ENCODE assay signal across 7 mouse cellular contexts in the genomic region with DNA sequence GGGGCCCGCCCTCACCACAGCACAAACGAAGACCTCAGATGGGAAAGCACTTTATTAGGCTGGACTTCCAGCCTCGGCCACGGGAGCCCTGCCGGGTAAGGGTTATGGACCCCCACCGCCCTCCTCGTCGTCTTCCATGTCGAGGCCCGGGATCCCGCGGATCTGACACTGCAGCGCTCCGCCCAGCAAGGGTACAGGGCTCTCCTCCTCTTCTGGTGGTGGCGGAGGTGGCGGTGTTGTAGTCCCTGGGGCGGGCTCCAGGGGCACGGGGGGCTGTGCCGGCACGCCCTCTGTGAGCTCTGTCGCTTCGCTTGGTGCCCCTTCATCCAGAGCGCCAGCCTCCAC. TPM values are rescaled to one million over a fixed set of nuclear protein-coding genes. Genes with fewer than 3 reads are reported as not detected.
A peak's percentile ranks its signal among the peaks of the same experiment; 100 is the strongest.
DNase-seq lines count a peak whose midpoint lies in the region; ATAC-seq lines count a peak whose summit lies in the region.

No protein-coding gene starts in this region.

- no peaks in the 10 kb centered on the region for H3K9me3 ChIP-seq in neural tube, embryonic 11.5 days (ENCODE audit: control insufficient read depth, low read length)
- H3K9me3 ChIP-seq in erythroblast, embryonic 14.5 days (ENCODE audit: control insufficient read depth, low read length), result no peaks in the 10 kb centered on the region
- no peaks in the 10 kb centered on the region for H3K9me3 ChIP-seq in liver, embryonic 11.5 days (ENCODE audit: control insufficient read depth, low read length)
- H3K9me3 ChIP-seq in stomach, embryonic 16.5 days (replicated peaks; ENCODE audit: control insufficient read depth, low read length), result no peaks in the 10 kb centered on the region

- peak overlapping the region; percentile 93 for H3K4me2 ChIP-seq in neural tube, embryonic 11.5 days (ENCODE audit: low read depth)
- peak overlapping the region; percentile 98 for H3K4me2 ChIP-seq in liver, embryonic 11.5 days
- H3K4me2 ChIP-seq in stomach, embryonic 16.5 days (ENCODE audit: low read depth, low read length), result peak overlapping the region; percentile 78

- H3K36me3 ChIP-seq in neural tube, embryonic 11.5 days (ENCODE audit: control insufficient read depth, insufficient read depth, low read length), result peaks cover 17% of the 10 kb centered on the region
- H3K36me3 ChIP-seq in erythroblast, embryonic 14.5 days (ENCODE audit: control insufficient read depth), result peaks cover 64% of the 10 kb centered on the region
- H3K36me3 ChIP-seq in liver, embryonic 11.5 days (ENCODE audit: control insufficient read depth, insufficient read depth, low read length), result peaks cover 25% of the 10 kb centered on the region
- peaks cover 19% of the 10 kb centered on the region for H3K36me3 ChIP-seq in stomach, embryonic 16.5 days (ENCODE audit: control insufficient read depth, insufficient read depth, low read length)

- H3K4me1 ChIP-seq in neural tube, embryonic 11.5 days (ENCODE audit: control insufficient read depth, insufficient read depth, low read length), result peaks cover 11% of the 10 kb centered on the region; the same call in 1 of the 2 replicates
- H3K4me1 ChIP-seq in erythroblast, embryonic 14.5 days (ENCODE audit: control insufficient read depth), result peaks cover 38% of the 10 kb centered on the region
- H3K4me1 ChIP-seq in liver, embryonic 11.5 days (replicated peaks; ENCODE audit: control insufficient read depth, insufficient read depth, low read length), result peaks cover 25% of the 10 kb centered on the region
- H3K4me1 ChIP-seq in stomach, embryonic 16.5 days (ENCODE audit: control insufficient read depth, insufficient read depth, low read length), result peaks cover 18% of the 10 kb centered on the region

- WGBS in neural tube, embryonic 11.5 days, result 0% methylated on average over 21 of the region's 23 CpGs
- WGBS in liver, embryonic 11.5 days, result 1% methylated on average over 21 of the region's 23 CpGs
- WGBS in stomach, embryonic 16.5 days, result under 1% methylated on average over 23 of the region's 23 CpGs

- DNase-seq in neural tube, embryonic 11.5 days (ENCODE audit: low spot score), result no peak
- no peak for DNase-seq in neural tube, embryonic 10.5 days (ENCODE audit: extremely low spot score, low spot score)
- no peak for DNase-seq in liver, embryonic 11.5 days (ENCODE audit: low spot score)
- no peak for DNase-seq in right cerebral cortex, postnatal 36 days (ENCODE audit: low spot score in 2 of 2)

- peak overlapping the region; percentile 73 for H3K9ac ChIP-seq in neural tube, embryonic 11.5 days (ENCODE audit: low read length)
- peak overlapping the region; percentile 79 for H3K9ac ChIP-seq in liver, embryonic 11.5 days (ENCODE audit: low read depth, low read length)
- H3K9ac ChIP-seq in stomach, embryonic 16.5 days (ENCODE audit: low read length), result peak overlapping the region; percentile 83

- peak; percentile 79 for ATAC-seq in neural tube, embryonic 11.5 days (ENCODE audit: insufficient read depth, low FRiP score, low TSS enrichment)
- peak; percentile 81 for ATAC-seq in liver, embryonic 11.5 days (replicated peaks; ENCODE audit: low FRiP score)
- peak; percentile 73 for ATAC-seq in stomach, embryonic 16.5 days (ENCODE audit: insufficient read depth, low FRiP score)
- no peak; the same call in 1 of the 2 replicates for ATAC-seq in frontal cortex, adult (ENCODE audit: low TSS enrichment)

- H3K27me3 ChIP-seq in neural tube, embryonic 11.5 days (ENCODE audit: control insufficient read depth, insufficient read depth, low read length), result no peaks in the 10 kb centered on the region
- H3K27me3 ChIP-seq in erythroblast, embryonic 14.5 days (ENCODE audit: control insufficient read depth), result no peaks in the 10 kb centered on the region
- H3K27me3 ChIP-seq in liver, embryonic 11.5 days (replicated peaks; ENCODE audit: control insufficient read depth, insufficient read depth, low read length), result no peaks in the 10 kb centered on the region
- no peaks in the 10 kb centered on the region for H3K27me3 ChIP-seq in stomach, embryonic 16.5 days (ENCODE audit: control insufficient read depth, insufficient read depth, low read length)

- H3K4me3 ChIP-seq in neural tube, embryonic 11.5 days (ENCODE audit: low read depth, low read length), result peak overlapping the region; percentile 87
- H3K4me3 ChIP-seq in erythroblast, embryonic 14.5 days (replicated peaks), result peak overlapping the region; percentile 99
- H3K4me3 ChIP-seq in liver, embryonic 11.5 days (ENCODE audit: low read depth, low read length), result peak overlapping the region; percentile 96
- peak overlapping the region; percentile 81 for H3K4me3 ChIP-seq in stomach, embryonic 16.5 days (replicated peaks; ENCODE audit: low read length)

- peak overlapping the region; percentile 94 for H3K27ac ChIP-seq in neural tube, embryonic 11.5 days (ENCODE audit: low read depth, low read length)
- H3K27ac ChIP-seq in liver, embryonic 11.5 days (ENCODE audit: low read depth, low read length), result peak overlapping the region; percentile 97
- H3K27ac ChIP-seq in stomach, embryonic 16.5 days (ENCODE audit: low read length), result peak overlapping the region; percentile 86

RNA-seq across cellular contexts. Expression of gene Akap8, which starts 0.3 kb away (rescaled TPM):
- 50.6 and 51.8 TPM in 2 replicates for polyA plus RNA-seq in neural tube, embryonic 11.5 days (2014; fragmentation: Nextera tagmentation; extraction: Ambion mirVana)
- polyA plus RNA-seq in erythroblast, embryonic 14.5 days (2012), result 11.5 and 13.2 TPM in 2 replicates
- polyA plus RNA-seq in liver, embryonic 11.5 days (2014; fragmentation: Nextera tagmentation; extraction: Ambion mirVana), result 54.9 and 60.9 TPM in 2 replicates
- polyA plus RNA-seq in stomach, embryonic 16.5 days (2015; fragmentation: Nextera tagmentation; extraction: Ambion mirVana), result 94.7 and 98.8 TPM in 2 replicates

RNA-seq across cellular contexts. Expression of gene Akap8l, which starts 29.0 kb away (rescaled TPM):
- 73.2 and 81.3 TPM in 2 replicates for polyA plus RNA-seq in neural tube, embryonic 11.5 days (2014; fragmentation: Nextera tagmentation; extraction: Ambion mirVana)
- 23.1 and 23.2 TPM in 2 replicates for polyA plus RNA-seq in erythroblast, embryonic 14.5 days (2012)
- 61.4 and 74.3 TPM in 2 replicates for polyA plus RNA-seq in liver, embryonic 11.5 days (2014; fragmentation: Nextera tagmentation; extraction: Ambion mirVana)
- polyA plus RNA-seq in stomach, embryonic 16.5 days (2015; fragmentation: Nextera tagmentation; extraction: Ambion mirVana), result 72.0 and 78.9 TPM in 2 replicates

RNA-seq across cellular contexts. Expression of gene Brd4, which starts 36.8 kb away (rescaled TPM):
- 114 and 115 TPM in 2 replicates for polyA plus RNA-seq in neural tube, embryonic 11.5 days (2014; fragmentation: Nextera tagmentation; extraction: Ambion mirVana)
- polyA plus RNA-seq in erythroblast, embryonic 14.5 days (2012), result 26.1 and 31.0 TPM in 2 replicates
- 84.6 and 97.6 TPM in 2 replicates for polyA plus RNA-seq in liver, embryonic 11.5 days (2014; fragmentation: Nextera tagmentation; extraction: Ambion mirVana)
- polyA plus RNA-seq in stomach, embryonic 16.5 days (2015; fragmentation: Nextera tagmentation; extraction: Ambion mirVana), result 51.7 and 58.0 TPM in 2 replicates
